Mouse (Mus musculus): ENCODE results near the gene Slc26a5. TPM values are rescaled to one million over a fixed set of nuclear protein-coding genes. Genes with fewer than 3 reads are reported as not detected.

Slc26a5 gene
- polyA plus RNA-seq, 1 experiment: not detected

DNA sequence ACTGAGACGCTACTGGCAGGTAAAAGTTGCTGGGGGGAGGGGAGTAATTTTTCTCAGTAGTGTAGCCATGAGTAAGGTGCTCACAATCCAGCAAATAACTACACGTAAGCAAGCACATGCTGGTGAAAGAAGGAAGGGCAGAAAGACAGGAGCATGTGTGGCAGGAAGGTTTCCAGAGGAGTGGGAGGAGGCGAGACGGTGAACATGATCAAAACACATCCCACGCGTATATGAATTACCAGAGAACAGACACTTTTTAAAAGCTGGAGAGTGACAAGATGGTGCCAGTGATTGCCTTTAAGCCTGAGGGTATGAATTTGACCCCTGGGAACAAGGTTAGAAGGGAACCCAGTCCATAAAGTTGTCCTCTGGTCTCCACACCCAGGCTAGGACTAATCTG is 95.6 kb downstream of the Slc26a5 start:
- Histone ChIP-seq H3K9me3 (replicated peaks; ENCODE audit: control insufficient read depth, insufficient read depth, low read length, poor library complexity, severe bottlenecking) (no peaks in the 10 kb centered on the region), H3K4me3 (ENCODE audit: low read depth, low read length) (no peak overlapping the region), H3K36me3 (ENCODE audit: control insufficient read depth, insufficient read depth, low read length, poor library complexity, severe bottlenecking) (peaks cover 55% of the 10 kb centered on the region), H3K9ac (ENCODE audit: low read depth, poor library complexity, severe bottlenecking) (no peak overlapping the region), H3K4me1 (ENCODE audit: control insufficient read depth, insufficient read depth, low read length) (no peaks in the 10 kb centered on the region), H3K27ac (ENCODE audit: insufficient read depth, low read length) (no peak overlapping the region), H3K27me3 (ENCODE audit: control insufficient read depth, insufficient read depth, low read length, poor library complexity, severe bottlenecking) (no peaks in the 10 kb centered on the region)
- TF ChIP-seq POLR2A (IDR thresholded peaks at IDR 0.05; ENCODE audit: insufficient read depth, low read length) (no peak), EP300 (IDR thresholded peaks at IDR 0.05; ENCODE audit: insufficient read depth, low read depth, low read length) (no peak)

- Histone ChIP-seq H3K9me3 (replicated peaks; ENCODE audit: control insufficient read depth, insufficient read depth, low read length, poor library complexity, severe bottlenecking) (no peaks in the 10 kb centered on the region), H3K4me1 (ENCODE audit: control insufficient read depth, insufficient read depth, low read length) (no peaks in the 10 kb centered on the region), H3K4me3 (ENCODE audit: low read depth, low read length) (no peak overlapping the region), H3K27ac (ENCODE audit: insufficient read depth, low read length) (no peak overlapping the region), H3K27me3 (ENCODE audit: control insufficient read depth, insufficient read depth, low read length, poor library complexity, severe bottlenecking) (no peaks in the 10 kb centered on the region), H3K9ac (ENCODE audit: low read depth, poor library complexity, severe bottlenecking) (no peak overlapping the region), H3K36me3 (ENCODE audit: control insufficient read depth, insufficient read depth, low read length, poor library complexity, severe bottlenecking) (peaks cover 56% of the 10 kb centered on the region)
- TF ChIP-seq EP300 (IDR thresholded peaks at IDR 0.05; ENCODE audit: insufficient read depth, low read depth, low read length): no peak
- no peak for TF ChIP-seq POLR2A (IDR thresholded peaks at IDR 0.05; ENCODE audit: insufficient read depth, low read length)
- no peak for TF ChIP-seq CTCF (IDR thresholded peaks at IDR 0.05; ENCODE audit: low read depth, low read length)
Observed at GRCm38 (mm10) chr5:21768506-21768905, 96.9 kb downstream of the Slc26a5 start.

Other genes with a start within 250 kb of the Slc26a5 start
- gene Fbxl13, start 220.0 kb downstream of the Slc26a5 start, polyA plus RNA-seq (2011; ENCODE audit: insufficient read depth, insufficient read length, low read depth, missing spikeins): not detected in 2 replicates
- gene Armc10, start 219.8 kb downstream of the Slc26a5 start, polyA plus RNA-seq (2011; ENCODE audit: insufficient read depth, insufficient read length, low read depth, missing spikeins): 74.3 and 74.7 TPM in 2 replicates
- gene Napepld, start 164.2 kb downstream of the Slc26a5 start, polyA plus RNA-seq (2011; ENCODE audit: insufficient read depth, insufficient read length, low read depth, missing spikeins): 6.4 and 7.0 TPM in 2 replicates
- 107 and 111 TPM in 2 replicates for gene Pmpcb, start 128.5 kb downstream of the Slc26a5 start, polyA plus RNA-seq (2011; ENCODE audit: insufficient read depth, insufficient read length, low read depth, missing spikeins)
- gene Dnajc2, start 80.4 kb downstream of the Slc26a5 start, polyA plus RNA-seq (2011; ENCODE audit: insufficient read depth, insufficient read length, low read depth, missing spikeins): 113 and 119 TPM in 2 replicates
- 137 TPM in 2 replicates for gene Psmc2, start 80.3 kb downstream of the Slc26a5 start, polyA plus RNA-seq (2011; ENCODE audit: insufficient read depth, insufficient read length, low read depth, missing spikeins)